Mouse (Mus musculus) neural tube, embryonic 14.5 days (tissue): ENCODE data around the gene Prc1. TPM values are rescaled to one million over a fixed set of nuclear protein-coding genes. Genes with fewer than 3 reads are reported as not detected.
A peak's percentile ranks its signal among the peaks of the same experiment; 100 is the strongest.

ENCODE experiments used
- ATAC-seq: fragments of 200-750 bp; cut with Nextera tagmentation; 2 replicates; pipeline ENCODE4 v1.8.0; 2017; ENCODE audit warnings: low read depth, mild to moderate bottlenecking, moderate TSS enrichment, moderate library complexity
- H3K27ac ChIP-seq: fragments of 300-500 bp; sonication (generic); 2 replicates; pipeline ENCODE4 v1.5.1; 2014; ENCODE audit warnings: low read depth, mild to moderate bottlenecking, control low read depth, low read length, moderate library complexity, mixed read lengths
- H3K27me3 ChIP-seq: fragments of 300-500 bp; sonication (generic); 2 replicates; pipeline ENCODE4 v1.6.1; 2014; ENCODE audit warnings: low read length; ENCODE audit not compliant: control insufficient read depth, insufficient read depth
- H3K36me3 ChIP-seq: fragments of 300-500 bp; sonication (generic); 2 replicates; pipeline ENCODE4 v1.6.1; 2014; ENCODE audit warnings: low read length, mixed read lengths; ENCODE audit not compliant: control insufficient read depth, insufficient read depth
- H3K4me1 ChIP-seq: fragments of 300-500 bp; sonication (generic); 2 replicates; pipeline ENCODE4 v1.6.1; 2014; ENCODE audit warnings: low read length; ENCODE audit not compliant: control insufficient read depth, insufficient read depth
- H3K4me2 ChIP-seq: fragments of 300-500 bp; sonication (generic); 2 replicates; pipeline ENCODE4 v1.6.1; 2014; ENCODE audit warnings: mild to moderate bottlenecking, low read depth, low read length, control low read depth
- H3K4me3 ChIP-seq: fragments of 300-500 bp; sonication (generic); 2 replicates; pipeline ENCODE4 v1.5.1; 2014; ENCODE audit warnings: low read depth, low read length, control low read depth, mixed read lengths
- H3K9ac ChIP-seq: fragments of 300-500 bp; sonication (generic); replicated peaks from 2 replicates; pipeline ENCODE4 v1.6.1; 2014; ENCODE audit warnings: low read depth, mild to moderate bottlenecking, control low read depth, low read length, mixed read lengths
- H3K9me3 ChIP-seq: fragments of 300-500 bp; sonication (generic); 2 replicates; pipeline ENCODE4 v1.6.1; 2016; ENCODE audit warnings: low read length; ENCODE audit not compliant: control insufficient read depth
- WGBS: fragments of 180-500 bp; shearing (Covaris S2); extraction: QIAGEN DNeasy Blood & Tissue Kit; methylation state at CpG from one replicate; pipeline ENCODE4 v1.1.7; 2014; 5-methylcytosine and 5-hydroxymethylcytosine counted together
- polyA plus RNA-seq: library from polyadenylated mRNA; unstranded; fragments of >200 nt; fragmentation: Nextera tagmentation; extraction: Ambion mirVana; gene quantifications from 2 replicates; pipeline ENCODE4 v1.2.1, GENCODE M21; 2014

The Prc1 gene
- polyA plus RNA-seq, 1 experiment from 2014 or later: 21.5 TPM

DNA sequence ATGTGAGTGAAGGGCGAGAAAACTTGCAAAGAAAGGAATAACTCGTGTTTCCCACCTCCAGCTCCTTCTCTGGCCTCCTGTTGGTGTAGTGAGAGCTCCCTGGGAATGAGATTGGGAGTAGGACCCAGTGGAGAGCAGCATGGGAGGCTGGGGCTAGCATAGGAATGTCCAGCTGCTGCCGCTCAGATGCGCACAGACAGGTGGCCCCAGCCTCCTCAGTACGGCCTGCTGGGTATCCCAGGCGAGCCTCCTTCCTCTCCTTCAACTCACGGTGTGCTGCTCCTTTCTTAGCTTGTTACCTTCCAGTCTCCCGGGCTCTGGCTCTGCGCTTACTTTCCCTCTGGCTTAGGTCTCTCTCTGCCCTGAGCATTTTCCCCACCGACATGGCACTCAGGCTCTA lies 14.2 kb upstream of the Prc1 start:
- Histone ChIP-seq H3K4me3 (no peak overlapping the region), H3K9ac (no peak overlapping the region), H3K4me2 (no peak overlapping the region), H3K27me3 (no peaks in the 10 kb centered on the region), H3K9me3 (no peaks in the 10 kb centered on the region), H3K36me3 (peaks cover 51% of the 10 kb centered on the region), H3K27ac (no peak overlapping the region), H3K4me1 (no peaks in the 10 kb centered on the region)
- WGBS: 87% methylated on average over 10 of the region's 10 CpGs
- ATAC-seq: no peak

DNA sequence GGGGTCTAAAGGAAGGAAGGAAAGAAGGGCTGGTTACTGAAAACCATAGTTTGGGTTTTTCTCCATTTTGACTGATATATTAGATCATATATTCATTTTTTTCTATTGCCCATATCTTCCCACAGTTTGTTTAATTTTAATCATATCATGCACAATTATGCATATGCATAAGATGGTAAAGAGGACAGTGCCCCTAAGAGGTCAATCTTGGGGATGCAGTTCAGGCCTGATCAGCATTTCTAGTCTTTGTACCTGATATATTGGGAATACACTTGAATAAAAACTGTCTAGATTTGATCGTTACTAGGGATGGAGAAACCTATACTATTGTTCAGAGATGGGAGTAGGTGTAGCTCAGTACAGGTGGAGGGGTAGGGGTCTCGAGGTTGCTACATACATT lies 13.3 kb upstream of the Prc1 start:
- Histone ChIP-seq H3K27me3 (no peaks in the 10 kb centered on the region), H3K4me3 (no peak overlapping the region), H3K9me3 (no peaks in the 10 kb centered on the region), H3K36me3 (peaks cover 50% of the 10 kb centered on the region), H3K9ac (no peak overlapping the region), H3K27ac (no peak overlapping the region), H3K4me1 (no peaks in the 10 kb centered on the region), H3K4me2 (no peak overlapping the region)
- WGBS: 97% methylated on average over 2 of the region's 2 CpGs
- ATAC-seq: no peak

DNA sequence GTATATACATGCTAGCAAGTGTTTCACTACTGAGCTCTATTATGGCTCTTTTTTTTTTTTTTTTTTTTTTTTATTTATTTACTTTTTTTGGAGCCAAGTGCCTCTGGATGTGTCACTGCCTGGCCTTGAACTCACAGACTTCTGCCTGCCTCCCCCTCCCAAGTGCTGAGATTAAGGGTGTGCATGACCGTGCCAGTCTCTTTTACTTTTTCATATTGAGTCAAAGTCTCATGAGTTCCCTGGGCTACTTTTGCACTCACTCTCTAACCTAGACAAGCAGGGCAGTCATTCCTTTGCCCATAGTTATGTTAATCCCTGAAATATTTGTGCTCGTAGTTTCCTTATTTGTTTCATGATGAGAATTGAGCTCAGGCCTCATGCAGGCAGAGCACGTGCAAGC lies 12.6 kb upstream of the Prc1 start:
- no peak for ATAC-seq
- no peak overlapping the region for H3K4me3 ChIP-seq
- H3K4me2 ChIP-seq: no peak overlapping the region
- no peaks in the 10 kb centered on the region for H3K27me3 ChIP-seq
- H3K27ac ChIP-seq: no peak overlapping the region
- H3K9me3 ChIP-seq: no peaks in the 10 kb centered on the region
- H3K4me1 ChIP-seq: no peaks in the 10 kb centered on the region
- WGBS: 88% methylated on average over 3 of the region's 3 CpGs
- peaks cover 48% of the 10 kb centered on the region for H3K36me3 ChIP-seq
- H3K9ac ChIP-seq: no peak overlapping the region

DNA sequence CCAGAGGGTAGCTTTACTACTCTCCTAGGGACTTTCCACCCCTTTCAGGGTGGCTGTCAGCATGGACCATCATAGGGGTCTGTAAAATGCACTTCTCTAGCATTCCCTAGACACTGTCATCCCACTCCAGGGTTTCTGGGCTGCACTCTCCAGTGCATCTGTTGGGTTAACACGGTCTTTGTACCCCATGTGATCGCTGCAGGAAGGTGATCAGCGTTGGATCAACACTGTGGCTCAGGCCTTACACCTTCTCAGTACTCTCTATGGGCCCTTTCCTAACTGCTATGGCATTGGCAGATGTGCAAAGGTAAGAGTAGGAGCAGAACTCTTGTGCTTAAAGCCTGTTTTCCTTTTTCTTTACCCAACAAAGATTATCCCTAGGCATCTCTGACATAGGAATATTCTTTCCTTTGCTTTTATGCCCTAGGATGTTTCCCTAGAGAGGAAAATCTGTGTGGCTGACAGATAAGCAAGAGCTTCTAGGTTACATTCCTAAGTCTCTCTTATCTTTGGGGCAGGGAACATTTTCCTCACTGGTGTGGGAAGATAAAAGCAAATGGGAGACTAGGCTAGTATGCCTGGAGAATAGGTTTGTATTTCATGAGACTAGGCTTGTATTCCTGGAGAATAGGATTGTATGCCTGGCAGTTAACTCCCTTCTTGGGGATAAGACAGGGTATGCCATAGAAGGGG lies 10.9 kb upstream of the Prc1 start:
- WGBS: 84% methylated on average over 3 of the region's 3 CpGs
- Histone ChIP-seq H3K36me3 (peaks cover 48% of the 10 kb centered on the region), H3K4me2 (no peak overlapping the region), H3K9ac (no peak overlapping the region), H3K4me3 (no peak overlapping the region), H3K27ac (no peak overlapping the region), H3K27me3 (no peaks in the 10 kb centered on the region), H3K4me1 (no peaks in the 10 kb centered on the region), H3K9me3 (no peaks in the 10 kb centered on the region)
- no peak for ATAC-seq

GRCm38 (mm10) chr7:80284391-80284790 lies 9.9 kb upstream of the Prc1 start:
- no peak overlapping the region for H3K27ac ChIP-seq
- no peak overlapping the region for H3K4me2 ChIP-seq
- no peak for ATAC-seq
- no peaks in the 10 kb centered on the region for H3K4me1 ChIP-seq
- H3K9me3 ChIP-seq: no peaks in the 10 kb centered on the region
- peaks cover 50% of the 10 kb centered on the region for H3K36me3 ChIP-seq
- no peaks in the 10 kb centered on the region for H3K27me3 ChIP-seq
- no peak overlapping the region for H3K4me3 ChIP-seq
- H3K9ac ChIP-seq: no peak overlapping the region
- 98% methylated on average over 5 of the region's 5 CpGs for WGBS

GRCm38 (mm10) chr7:80285725-80286124 lies 8.5 kb upstream of the Prc1 start:
- no peak for ATAC-seq
- Histone ChIP-seq H3K27me3 (no peaks in the 10 kb centered on the region), H3K9ac (no peak overlapping the region), H3K4me1 (no peaks in the 10 kb centered on the region), H3K4me3 (no peak overlapping the region), H3K9me3 (no peaks in the 10 kb centered on the region), H3K4me2 (no peak overlapping the region), H3K27ac (no peak overlapping the region), H3K36me3 (peaks cover 55% of the 10 kb centered on the region)
- 93% methylated on average over 6 of the region's 6 CpGs for WGBS

DNA sequence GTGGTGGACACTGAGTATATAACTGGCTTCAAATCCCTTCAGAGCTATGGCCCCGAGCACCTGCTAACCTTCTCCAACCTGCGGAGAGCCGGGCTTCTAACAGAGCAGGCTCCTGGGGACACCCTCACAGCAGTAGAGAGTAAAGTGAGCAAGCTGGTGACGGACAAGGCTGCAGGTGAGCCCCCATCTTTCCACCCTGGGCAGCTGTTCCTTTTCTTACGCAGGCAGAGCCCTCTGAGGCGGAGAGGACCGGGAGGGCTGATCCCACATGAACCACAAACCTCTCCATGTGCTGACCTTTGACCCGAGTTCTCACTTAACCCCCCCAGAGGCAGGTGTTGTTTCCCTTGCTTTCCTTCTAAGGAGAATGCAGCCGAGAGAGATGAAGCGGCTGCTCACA lies 6.5 kb upstream of the Prc1 start:
- Histone ChIP-seq H3K9ac (no peak overlapping the region), H3K4me3 (no peak overlapping the region), H3K4me1 (no peaks in the 10 kb centered on the region), H3K36me3 (peaks cover 55% of the 10 kb centered on the region), H3K27me3 (no peaks in the 10 kb centered on the region), H3K9me3 (no peaks in the 10 kb centered on the region), H3K4me2 (no peak overlapping the region), H3K27ac (no peak overlapping the region)
- WGBS: 91% methylated on average over 10 of the region's 10 CpGs
- ATAC-seq: no peak

DNA sequence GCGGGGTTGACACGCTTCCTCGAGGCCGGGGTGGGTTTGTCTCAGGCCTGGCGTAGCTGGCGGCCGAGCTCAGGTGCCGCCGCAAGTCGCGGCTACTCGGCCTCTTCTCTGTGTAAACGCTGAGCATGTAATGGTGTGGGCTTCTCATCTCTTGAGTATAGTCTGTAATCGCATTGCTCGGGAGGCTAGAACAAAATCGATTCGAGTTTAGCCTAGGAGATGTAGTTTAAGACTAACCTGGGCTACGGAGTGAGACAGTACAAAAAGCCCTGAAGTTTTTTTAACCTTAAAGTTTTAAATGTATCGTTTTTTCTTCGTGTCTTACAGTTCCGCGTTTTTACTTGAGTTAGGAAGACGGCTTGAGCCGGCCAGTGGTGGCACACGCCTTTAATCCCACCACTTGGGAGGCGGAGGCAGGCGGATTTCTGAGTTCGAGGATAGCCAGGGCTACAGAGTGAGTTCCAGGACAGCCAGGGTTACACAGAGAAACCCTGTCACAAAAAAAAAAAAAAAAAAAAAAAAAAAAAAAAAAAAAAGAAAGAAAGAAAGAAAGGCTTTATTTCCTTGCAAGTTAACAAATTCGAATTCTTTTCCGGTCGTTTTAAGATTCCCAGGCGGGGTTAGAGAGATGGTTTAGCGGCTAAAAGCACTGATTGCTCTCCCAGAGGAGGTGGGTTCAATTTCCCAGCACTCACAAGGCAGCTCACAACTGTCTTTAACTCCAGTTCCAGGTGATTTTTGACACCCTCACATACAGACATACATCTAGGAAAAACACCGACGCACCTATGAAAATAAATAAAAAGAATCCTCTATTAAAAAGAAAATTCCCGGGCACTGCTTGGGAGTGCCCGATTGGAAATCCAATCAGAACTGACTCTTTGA lies 756 bp downstream of the Prc1 start:
- H3K27me3 ChIP-seq: no peaks in the 10 kb centered on the region
- 9% methylated on average over 37 of the region's 37 CpGs for whole genome bisulfite sequencing
- H3K27ac ChIP-seq: no peak overlapping the region
- peak; percentile 59; the same call in 1 of the 2 replicates for ATAC-seq
- peak overlapping the region; percentile 64 for H3K4me3 ChIP-seq
- peak overlapping the region; percentile 94 for H3K4me2 ChIP-seq
- 0 out of 2 replicates have a peak, but pooled peaks cover 3% of the 10 kb centered on the region for H3K4me1 ChIP-seq
- peaks cover 2% of the 10 kb centered on the region; the same call in 1 of the 2 replicates for H3K36me3 ChIP-seq
- H3K9ac ChIP-seq: peak overlapping the region; percentile 42; the same call in 1 of the 2 replicates
- H3K9me3 ChIP-seq: no peaks in the 10 kb centered on the region

DNA sequence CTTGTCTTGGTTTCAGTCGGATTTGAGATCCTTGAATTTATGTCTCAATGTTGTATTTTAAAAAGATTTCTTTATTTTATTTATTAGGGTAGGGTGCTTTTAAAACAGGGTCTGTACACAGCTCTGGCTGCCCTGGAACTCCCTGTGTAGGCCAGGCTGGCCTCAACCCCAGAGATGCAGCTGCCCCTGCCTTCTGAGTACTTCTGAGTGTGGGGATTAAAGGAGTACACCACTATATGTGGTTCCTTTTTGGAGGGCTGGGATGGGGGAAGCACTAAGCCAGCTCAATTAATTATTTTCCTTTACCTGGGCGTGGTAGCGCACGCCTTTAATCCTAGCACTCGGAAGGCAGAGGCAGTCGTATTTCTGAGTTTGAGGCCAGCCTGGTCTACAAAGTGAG lies 2.2 kb downstream of the Prc1 start:
- H3K27ac ChIP-seq: no peak overlapping the region
- H3K9me3 ChIP-seq: no peaks in the 10 kb centered on the region
- 0 out of 2 replicates have a peak, but pooled peaks cover 3% of the 10 kb centered on the region for H3K4me1 ChIP-seq
- H3K4me3 ChIP-seq: no peak overlapping the region
- no peak for ATAC-seq
- no peak overlapping the region for H3K4me2 ChIP-seq
- no peaks in the 10 kb centered on the region for H3K27me3 ChIP-seq
- 94% methylated on average over 6 of the region's 6 CpGs for WGBS
- H3K36me3 ChIP-seq: no peaks in the 10 kb centered on the region
- H3K9ac ChIP-seq: no peak overlapping the region
